Mouse (Mus musculus) heart, embryonic 16.5 days (tissue): Measurements from ENCODE around the gene Msh6. TPM values are rescaled to one million over a fixed set of nuclear protein-coding genes. Genes with fewer than 3 reads are reported as not detected.

Source experiments
- ATAC-seq: fragments of 200-750 bp; cut with Nextera tagmentation; replicated peaks from 2 replicates; pipeline ENCODE4 v1.8.0; 2017; ENCODE audit warnings: moderate number of reproducible peaks; ENCODE audit not compliant: insufficient read depth, low FRiP score; ENCODE audit errors: extremely low read depth
- H3K27ac ChIP-seq: fragments of 300-500 bp; sonication (generic); 2 replicates; pipeline ENCODE4 v1.5.1; 2014; ENCODE audit warnings: mild to moderate bottlenecking, low read length, control low read depth, moderate library complexity
- H3K27me3 ChIP-seq: fragments of 300-500 bp; sonication (generic); 2 replicates; pipeline ENCODE4 v1.6.1; 2014; ENCODE audit warnings: low read length, mixed read lengths; ENCODE audit not compliant: control insufficient read depth, insufficient read depth
- H3K36me3 ChIP-seq: fragments of 300-500 bp; sonication (generic); 2 replicates; pipeline ENCODE4 v1.6.1; 2014; ENCODE audit not compliant: control insufficient read depth, insufficient read depth
- H3K4me1 ChIP-seq: fragments of 300-500 bp; sonication (generic); 2 replicates; pipeline ENCODE4 v1.6.1; 2014; ENCODE audit warnings: low read length, mixed read lengths; ENCODE audit not compliant: control insufficient read depth, insufficient read depth
- H3K4me2 ChIP-seq: fragments of 300-500 bp; sonication (generic); 2 replicates; pipeline ENCODE4 v1.6.1; 2014; ENCODE audit warnings: low read depth, mild to moderate bottlenecking, control low read depth, low read length
- H3K4me3 ChIP-seq: fragments of 300-500 bp; sonication (generic); 2 replicates; pipeline ENCODE4 v1.5.1; 2014; ENCODE audit warnings: mild to moderate bottlenecking, control low read depth, low read length
- H3K9ac ChIP-seq: fragments of 300-500 bp; sonication (generic); 2 replicates; pipeline ENCODE4 v1.6.1; 2014; ENCODE audit warnings: low read length, control low read depth
- H3K9me3 ChIP-seq: fragments of 300-500 bp; sonication (generic); replicated peaks from 2 replicates; pipeline ENCODE4 v1.6.1; 2016; ENCODE audit warnings: low read length; ENCODE audit not compliant: control insufficient read depth
- WGBS: fragments of 180-500 bp; shearing (Covaris S2); extraction: QIAGEN DNeasy Blood & Tissue Kit; methylation state at CpG from one replicate; pipeline ENCODE4 v1.1.7; 2014; 5-methylcytosine and 5-hydroxymethylcytosine counted together
- polyA plus RNA-seq: library from polyadenylated mRNA; unstranded; fragments of >200 nt; fragmentation: Nextera tagmentation; extraction: Ambion mirVana; gene quantifications from 2 replicates; pipeline ENCODE4 v1.2.1, GENCODE M21; 2015

Gene Msh6
- polyA plus RNA-seq, 1 experiment from 2014 or later: 29.2 TPM

- ATAC-seq: no peak
- peaks cover 4% of the 10 kb centered on the region; the same call in 1 of the 2 replicates for H3K4me1 ChIP-seq
- H3K36me3 ChIP-seq: no peaks in the 10 kb centered on the region
- H3K4me2 ChIP-seq: no peak overlapping the region
- no peak overlapping the region for H3K4me3 ChIP-seq
- no peak overlapping the region for H3K27ac ChIP-seq
- no peaks in the 10 kb centered on the region for H3K27me3 ChIP-seq
- WGBS: 67% methylated on average over 5 of the region's 5 CpGs
- H3K9me3 ChIP-seq: no peaks in the 10 kb centered on the region
- no peak overlapping the region for H3K9ac ChIP-seq
Observed at GRCm38 (mm10) chr17:88031755-88032154, 56.9 kb downstream of the Msh6 start.

DNA sequence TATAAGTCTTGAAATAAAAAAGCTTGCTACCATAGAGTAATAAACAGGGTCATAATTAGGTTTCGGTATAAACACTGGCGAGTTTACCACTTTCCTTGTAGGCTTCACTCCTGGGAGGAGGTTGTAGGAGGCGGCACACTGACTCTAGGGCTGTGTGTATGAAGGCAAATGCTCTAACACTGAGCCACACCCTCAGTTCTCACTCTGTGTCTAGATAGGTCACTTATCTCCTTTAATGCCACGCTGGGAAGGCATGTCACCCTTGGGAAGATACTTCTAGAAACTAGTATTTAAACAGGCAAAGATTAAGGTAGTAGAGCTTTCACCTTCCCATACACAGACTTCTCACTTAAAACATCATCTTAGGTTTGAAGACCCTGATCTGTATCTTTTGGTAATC, 59.6 kb downstream of the Msh6 start:
- H3K4me3 ChIP-seq: no peak overlapping the region
- H3K27ac ChIP-seq: no peak overlapping the region
- H3K9me3 ChIP-seq: no peaks in the 10 kb centered on the region
- peaks cover 4% of the 10 kb centered on the region; the same call in 1 of the 2 replicates for H3K4me1 ChIP-seq
- ATAC-seq: no peak
- no peaks in the 10 kb centered on the region for H3K36me3 ChIP-seq
- 82% methylated on average over 4 of the region's 4 CpGs for WGBS
- H3K9ac ChIP-seq: no peak overlapping the region
- H3K4me2 ChIP-seq: no peak overlapping the region
- no peaks in the 10 kb centered on the region for H3K27me3 ChIP-seq

Other genes starting within 250 kb of the Msh6 start
- gene Kcnk12, start 177.1 kb upstream of the Msh6 start, polyA plus RNA-seq: not detected in 2 replicates
- gene Rpl36-ps4, start 54.1 kb upstream of the Msh6 start, polyA plus RNA-seq: not detected in 2 replicates
- 9.7 and 10.0 TPM in 2 replicates for gene Fbxo11, start 90.2 kb downstream of the Msh6 start, polyA plus RNA-seq